Mouse (Mus musculus): ENCODE data around the gene Bcl2l14.
A peak's percentile ranks its signal among the peaks of the same experiment; 100 is the strongest.

The Bcl2l14 gene

DNA sequence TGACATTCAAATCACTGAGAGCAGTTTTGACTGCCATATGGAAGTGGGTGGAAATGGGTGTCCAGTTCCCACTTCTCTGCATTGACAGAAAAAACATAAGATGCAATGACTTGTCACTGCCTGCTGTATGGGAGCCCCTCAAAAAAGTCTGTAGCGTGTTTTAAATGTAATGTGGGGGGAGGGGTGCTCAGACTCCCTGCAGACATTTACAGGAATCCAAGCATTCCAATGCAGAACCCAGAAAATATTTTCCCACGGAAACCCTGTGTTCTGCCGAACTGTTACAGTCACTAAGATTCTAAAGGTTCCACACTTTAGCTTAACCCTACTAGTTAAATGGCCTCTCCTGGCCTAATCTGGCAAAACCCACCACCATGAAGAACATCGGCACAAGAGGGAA lies at the start of gene Bcl2l14:
TSS of gene Bcl2l14 (plus strand) at position 301 of the 400 bp plus-strand sequence.
- no peak for DNase-seq

DNA sequence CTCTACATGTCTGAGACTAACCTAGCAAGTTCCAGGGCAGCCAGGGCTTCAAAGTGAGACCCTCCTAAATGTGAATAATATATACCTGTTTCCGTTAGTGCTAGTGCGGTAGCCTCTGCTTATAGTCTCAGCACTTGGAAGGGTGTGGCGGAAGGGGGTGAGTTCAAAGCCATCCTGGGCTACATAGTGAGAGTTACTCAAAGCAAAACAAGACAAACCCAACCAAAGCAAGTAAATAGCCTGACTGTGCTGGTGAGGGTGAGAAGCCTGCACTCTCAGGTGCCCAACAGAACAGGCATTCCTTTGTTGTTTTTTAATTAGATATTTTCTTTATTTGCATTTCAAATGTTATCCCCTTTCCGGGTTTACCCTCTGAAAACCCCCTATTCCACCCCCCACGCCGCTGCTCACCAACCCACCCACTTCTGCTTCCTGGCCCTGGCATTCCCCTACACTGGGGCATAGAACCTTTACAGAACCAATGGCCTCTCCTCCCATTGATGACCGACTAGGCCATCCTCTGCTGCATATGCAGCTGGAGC lies 47.5 kb upstream of the Bcl2l14 start:
- no peak for DNase-seq

DNA sequence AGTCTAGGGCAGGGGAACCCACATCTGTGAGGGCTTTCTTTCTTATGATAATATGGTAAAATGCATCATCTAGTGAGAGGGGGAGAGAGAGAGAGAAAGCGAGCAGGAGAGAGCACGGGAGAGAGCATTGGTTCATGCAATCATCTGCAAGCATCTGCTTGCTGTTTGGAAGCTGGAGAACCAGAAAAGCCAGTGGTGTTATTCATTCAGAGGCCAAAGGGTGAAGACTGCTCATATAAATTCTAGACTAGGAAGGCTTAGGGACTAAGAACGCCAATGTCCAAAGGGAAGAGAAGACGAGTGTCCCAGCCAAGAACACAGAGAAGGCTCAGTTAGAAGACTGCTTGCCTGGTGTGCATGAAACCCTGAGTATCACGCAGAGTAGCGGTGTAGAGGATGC lies 43.2 kb upstream of the Bcl2l14 start:
- no peak for DNase-seq

DNA sequence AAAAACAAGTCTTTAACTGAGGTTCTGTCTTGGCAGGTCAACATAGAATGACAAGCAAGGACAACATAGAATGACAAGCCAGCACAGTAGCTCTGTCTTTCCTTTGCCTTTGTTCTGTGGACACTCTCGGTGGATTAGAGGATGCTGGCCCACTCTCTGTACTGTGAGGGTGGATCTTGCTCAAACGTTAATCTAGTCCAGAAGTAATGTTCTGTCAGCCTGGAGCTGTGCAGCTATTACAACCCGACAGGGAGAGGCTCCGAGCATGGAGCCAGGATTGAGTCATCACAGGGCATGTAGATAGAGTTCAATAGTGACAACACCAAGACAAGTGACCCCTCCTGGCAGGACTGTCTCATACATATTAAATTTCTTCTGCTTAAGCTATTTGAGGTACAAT lies 42.4 kb upstream of the Bcl2l14 start:
- DNase-seq = no peak

DNA sequence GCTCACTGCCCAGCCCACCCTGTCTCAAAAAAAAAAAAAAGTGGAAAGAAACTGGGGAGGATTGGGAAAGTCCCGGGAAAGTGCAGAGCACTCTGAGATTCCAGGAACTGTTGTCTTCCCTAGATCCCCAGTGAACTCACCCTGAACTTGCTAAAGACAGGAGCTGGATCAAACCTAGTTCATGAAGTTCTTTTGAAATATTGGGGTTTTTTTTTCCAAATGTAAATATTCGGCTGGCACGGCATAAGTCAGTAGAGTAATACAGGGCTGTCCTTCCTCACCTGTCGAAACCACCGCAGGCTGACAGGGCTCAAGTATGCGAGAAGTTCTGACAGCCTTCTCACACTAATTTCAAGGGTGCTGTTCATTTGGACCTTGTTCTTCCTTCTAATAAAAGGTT lies 38.5 kb upstream of the Bcl2l14 start:
- no peak for DNase-seq

DNA sequence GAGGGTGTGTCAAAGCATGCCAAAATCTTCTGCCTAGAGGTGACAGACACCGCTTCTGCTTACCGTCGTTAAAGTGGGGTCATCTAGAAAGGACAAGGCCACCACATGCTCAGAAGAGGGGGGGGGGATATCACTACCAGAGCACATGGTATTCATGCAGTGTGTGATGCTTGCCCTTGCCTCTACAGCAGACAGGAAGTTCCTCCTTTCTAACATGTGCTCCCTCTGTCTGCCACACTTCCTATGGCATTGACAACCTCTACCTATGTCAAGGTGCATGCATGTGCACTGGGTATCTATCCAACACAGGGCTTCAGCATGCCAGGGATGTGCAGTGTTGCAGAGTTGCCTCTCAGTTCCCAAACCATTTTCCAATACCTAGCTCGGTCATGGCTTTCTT lies 36.0 kb upstream of the Bcl2l14 start:
- DNase-seq = no peak

DNA sequence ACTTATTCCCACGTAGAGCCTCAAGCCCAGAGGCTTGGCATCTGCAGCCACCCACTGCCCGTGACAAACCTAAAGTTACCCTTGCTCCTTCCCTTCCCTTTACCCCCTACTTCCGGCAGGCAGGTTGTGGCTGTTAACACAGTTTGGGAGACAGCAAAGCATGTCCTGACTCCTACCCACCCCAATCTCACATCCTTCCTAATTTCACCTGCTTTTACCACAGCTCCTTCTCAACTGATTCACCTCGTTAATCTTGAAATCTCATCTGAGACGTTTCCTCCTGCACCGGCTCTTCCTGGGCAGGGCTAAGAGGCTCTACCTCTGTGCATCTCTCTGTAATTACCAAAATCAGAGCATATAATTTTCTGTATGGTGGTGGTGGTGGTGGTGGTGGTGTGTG lies 31.5 kb upstream of the Bcl2l14 start:
- DNase-seq = no peak

DNA sequence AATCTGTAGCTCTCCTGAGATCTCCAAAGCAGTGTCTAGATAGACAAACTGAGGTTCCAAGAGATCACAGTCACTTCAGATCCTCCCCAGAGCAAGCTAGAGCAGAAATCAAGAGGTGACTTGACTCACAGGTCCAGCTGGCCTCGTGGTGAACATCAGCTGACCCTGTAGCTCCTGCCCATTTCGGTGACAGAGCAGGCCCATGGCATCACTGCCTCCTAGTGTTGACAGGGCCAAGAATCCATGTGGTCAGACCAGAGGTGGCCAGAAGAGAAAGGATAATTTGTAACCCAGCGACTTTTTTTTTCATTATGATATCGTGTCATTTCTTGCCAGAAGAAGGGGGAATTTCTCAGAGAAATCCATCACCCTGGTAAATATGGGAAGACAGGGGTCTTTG lies 30.2 kb upstream of the Bcl2l14 start:
- DNase-seq = no peak

DNA sequence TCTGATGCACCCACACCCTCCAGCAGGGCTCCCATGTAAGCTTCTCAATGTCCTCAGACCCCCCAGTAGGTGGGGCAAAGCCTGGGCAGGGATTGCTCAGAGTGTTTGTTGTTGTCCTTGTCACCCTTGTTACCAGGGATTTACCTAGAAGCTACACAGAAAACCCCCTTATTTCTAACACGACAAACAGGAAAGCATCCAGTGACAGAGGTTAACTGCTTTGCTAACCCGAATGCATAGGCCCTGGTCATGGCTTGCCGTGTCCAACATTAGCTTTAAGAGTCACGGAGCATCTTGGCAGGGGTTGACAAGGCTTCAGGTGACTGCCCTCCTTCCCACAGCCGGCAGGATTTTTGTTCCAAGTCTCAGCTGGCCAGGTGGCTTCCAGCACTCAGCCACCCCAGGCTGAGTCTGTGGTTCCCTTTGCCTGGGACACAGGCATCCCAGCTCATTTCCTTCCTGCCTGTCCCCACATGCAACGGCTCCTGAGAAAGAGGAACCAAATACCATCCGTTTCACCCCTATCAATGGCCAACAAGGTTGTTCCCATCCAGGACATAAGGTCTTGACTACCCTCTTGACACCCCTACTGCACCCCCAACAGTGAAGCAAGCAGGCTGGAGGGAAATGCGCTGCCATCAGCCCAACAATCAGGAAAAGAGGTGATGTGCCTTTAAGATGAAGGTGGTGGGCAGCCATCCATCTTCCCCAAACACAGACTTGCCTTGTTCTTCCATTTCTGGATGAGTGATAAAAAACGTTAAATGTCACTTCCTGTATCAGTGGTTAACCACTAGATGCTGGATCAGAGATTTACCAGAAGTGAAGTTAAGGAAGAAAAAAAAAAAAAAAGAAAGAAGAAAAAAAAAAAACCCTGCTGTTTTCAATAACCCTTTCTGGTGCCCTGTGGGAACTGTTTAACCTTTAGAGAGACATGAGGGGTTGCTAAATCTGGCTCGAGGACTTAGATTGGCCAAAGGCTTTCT lies 29.5 kb upstream of the Bcl2l14 start:
- DNase-seq = no peak

DNA sequence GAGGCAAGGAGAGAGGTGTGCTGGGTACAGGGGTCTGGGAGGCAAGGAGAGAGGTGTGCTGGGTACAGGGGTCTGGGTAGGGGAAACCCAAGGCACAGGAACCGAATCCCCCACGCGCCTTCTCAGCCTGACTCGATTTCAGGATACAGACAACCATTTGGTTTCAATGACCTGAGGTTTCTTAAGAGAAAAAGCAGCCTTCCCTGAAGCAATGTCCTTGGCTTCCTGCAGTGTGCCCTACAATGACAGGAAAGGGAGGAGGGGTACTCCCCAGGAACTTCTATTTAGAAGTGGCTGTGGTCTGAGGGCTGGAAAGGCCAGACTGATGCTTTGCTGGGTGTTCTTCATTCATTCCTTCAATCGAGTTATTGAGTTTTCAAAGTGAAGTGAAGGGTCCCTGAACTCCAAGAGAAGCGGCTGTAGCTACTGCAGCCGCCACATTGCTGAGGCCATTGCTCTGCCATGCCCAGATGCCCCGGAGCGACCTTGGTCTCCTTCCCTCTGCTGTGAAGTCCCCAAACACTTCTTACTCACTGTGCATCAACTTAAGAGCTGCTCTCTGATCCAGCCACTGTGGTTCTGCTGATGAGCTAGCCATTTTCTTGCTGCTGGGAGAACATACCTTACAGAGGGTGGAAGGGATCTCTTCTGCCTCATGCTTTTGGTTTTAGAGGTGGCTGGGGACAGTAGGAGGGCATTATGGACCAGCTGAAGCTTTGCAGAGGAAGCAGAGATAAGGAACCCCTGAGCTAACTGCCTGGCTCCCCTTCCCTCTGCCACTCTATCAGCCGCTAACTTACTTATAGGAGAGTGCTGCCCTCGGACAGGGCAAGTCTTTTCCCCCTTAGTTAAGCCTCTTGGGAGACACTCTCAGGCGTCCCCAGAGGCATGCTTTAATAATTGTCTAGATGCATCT lies 28.5 kb upstream of the Bcl2l14 start:
- DNase-seq = no peak

DNA sequence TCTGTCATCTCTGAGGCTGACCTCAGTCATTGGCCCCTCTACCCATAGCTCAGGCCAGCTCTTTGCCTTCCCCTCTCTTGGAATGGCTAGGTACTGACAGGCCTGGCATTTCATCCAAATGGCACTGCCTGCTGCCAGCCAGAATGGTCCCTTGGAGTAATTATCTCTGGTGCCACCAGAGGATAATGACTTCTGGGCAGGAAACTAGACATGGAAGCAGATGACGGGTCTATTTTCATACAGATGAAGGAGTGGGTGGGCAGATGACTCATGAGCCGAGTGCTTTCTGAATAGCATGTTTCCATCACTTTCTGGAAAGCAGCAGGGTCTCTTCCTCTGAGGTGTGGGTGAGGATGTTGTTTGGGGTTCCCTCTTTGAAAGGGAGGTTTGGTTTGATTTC lies 23.2 kb upstream of the Bcl2l14 start:
- DNase-seq = peak; percentile 68

DNA sequence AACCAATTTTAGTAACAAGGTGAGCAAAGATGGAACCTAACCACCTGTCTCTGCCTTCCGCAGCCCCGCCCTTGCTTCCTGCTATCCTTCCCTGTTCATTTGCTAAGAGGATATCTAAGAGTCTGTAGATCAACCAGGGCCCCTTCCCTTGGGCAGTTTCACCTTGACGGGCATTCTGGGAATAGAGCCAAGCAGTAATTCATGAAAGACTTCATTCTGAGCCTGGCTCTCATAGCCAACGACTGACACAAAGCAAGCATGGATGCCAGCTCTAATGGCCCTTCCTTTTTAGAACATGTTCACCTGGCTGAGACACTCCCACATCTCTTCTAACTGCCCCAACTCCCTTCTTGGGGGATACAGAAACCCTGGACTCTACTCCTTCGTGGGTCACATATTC lies 18.9 kb upstream of the Bcl2l14 start:
- DNase-seq = no peak

DNA sequence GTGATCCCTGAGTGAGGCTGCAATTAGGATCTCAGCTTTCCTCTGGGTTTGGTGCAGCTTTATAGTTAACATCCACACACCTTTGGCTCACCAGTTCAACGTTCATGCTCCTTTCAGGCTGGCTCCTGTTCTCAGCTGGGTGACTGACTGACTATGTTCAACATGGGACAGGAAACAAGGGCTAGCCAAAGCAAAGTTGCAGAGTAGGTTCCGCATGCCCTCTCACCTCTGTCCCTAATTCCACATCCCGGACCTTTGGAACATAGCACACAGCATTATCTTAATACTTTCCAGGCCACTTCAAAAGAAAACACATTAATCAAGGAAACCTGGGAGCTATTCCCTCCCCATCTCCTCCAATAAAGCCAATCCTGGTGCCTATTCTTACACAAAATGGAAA lies 18.3 kb upstream of the Bcl2l14 start:
- DNase-seq = no peak

DNA sequence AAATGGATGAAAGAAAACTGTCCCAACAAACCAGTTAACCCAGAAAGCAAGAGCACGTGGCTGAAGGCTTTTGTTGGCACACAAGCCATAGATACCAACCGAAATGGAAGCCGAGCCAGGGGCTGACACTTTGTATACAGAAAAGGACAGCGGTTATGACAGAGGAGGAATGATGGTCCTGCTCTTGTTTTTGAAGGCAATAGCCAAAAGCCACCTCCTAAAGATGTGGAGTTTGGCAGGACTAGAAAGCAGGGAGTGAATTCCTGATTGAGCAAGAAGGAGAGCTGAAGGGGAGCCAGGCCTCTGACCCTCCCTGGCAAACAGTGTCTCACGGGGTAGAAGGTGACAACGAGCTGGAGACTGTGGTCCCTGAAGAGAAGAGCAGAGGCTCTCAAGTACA lies 14.7 kb upstream of the Bcl2l14 start:
- no peak for DNase-seq

DNA sequence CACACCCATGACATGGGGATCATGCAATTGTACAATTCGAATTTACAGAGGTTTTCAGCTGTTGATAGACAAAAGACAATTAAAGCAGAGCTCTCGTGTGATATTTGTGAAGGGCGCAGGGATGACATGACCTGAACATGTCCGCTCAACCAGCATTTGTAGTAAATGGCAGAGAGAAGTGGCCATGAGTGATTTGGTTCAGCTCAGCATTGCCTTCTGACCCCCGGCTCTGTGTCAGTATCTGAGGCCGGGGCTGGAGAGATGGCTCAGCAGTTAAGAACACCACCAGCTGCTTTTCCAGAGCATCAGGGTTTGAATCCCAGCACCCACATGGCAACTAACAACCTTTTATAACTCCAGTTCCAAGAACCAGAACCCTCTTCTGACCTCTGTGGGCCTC lies 10.2 kb upstream of the Bcl2l14 start:
- DNase-seq = no peak

DNA sequence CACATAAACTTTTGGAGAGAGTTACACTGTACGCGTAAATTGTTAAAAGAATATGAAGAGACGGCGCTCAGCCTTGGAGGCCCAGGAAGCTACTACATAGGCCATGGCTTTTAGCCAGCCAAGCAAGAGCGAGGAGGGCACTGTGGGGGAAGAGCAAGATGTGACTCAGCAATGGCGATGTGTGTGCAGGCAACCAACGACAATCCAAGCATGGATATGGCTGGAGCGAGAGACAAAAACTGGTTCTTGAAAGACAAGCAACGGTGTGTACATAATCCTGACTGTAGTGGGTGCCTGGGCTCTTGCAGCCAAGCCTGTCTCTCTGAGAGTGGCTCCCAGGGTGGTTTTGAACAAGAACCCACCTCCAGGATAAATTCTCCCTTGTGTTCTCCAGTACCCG lies 8.7 kb upstream of the Bcl2l14 start:
- DNase-seq = no peak

DNA sequence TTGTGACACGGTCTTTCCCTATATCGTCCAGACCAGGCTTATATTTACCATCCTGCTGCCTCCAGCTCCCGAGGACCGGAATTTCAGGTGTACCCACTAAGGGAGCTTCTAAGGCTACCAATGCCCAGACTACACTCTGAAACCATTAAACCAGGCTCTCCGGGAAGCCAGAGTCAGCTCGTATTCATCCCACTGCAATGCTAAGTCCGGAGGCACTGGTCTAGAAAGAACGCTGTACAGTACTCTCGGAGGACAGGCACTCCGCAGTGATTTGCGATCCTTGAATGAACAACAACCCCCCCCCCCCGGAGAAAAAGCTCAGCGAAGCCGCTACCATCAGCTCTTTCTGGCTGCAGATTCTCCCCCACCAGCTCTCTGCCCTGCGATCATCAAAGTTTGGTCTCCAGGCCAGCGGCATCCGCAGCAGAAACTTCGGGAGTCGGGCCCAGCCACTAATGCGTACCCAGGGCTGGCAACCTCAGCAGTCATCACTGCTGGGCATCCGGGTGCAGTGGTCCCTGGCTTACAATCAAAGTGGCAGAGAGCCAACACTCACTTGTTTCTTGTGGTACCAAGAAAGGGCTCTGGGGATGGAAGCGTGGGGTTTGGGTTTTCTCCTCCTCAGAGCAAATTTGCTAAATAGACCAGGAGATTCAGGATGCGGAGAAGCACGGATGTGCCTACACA lies 7.6 kb upstream of the Bcl2l14 start:
- DNase-seq = no peak

DNA sequence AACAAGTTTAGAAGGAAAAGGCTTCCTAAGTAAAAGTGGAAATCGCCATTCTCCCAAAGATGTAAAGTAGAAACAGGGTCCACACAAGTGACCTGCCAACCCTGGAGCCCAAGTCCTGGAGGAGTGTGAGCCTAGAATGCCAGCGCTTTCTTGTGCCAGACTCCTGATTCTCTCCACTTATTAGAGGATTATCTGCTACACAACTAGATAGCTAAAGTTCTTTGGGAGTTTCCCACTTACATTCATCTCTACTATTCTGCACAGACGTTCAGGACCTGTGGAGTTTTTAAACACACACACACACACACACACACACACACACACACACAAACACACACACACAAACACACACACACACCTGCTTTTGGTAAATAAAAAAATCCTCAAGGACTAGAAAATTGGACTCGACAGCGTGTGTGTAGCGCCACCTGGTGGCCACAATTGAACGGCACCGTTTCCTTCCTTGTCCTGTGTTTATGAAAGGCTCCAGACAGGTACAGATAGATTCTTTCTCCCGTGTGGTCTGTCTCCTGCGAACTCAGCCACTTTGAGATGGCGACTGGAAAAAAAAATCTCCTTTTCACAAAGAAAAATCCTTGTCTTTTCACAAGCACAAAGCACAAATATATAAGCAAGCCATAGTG lies 6.7 kb upstream of the Bcl2l14 start:
- no peak for DNase-seq

DNA sequence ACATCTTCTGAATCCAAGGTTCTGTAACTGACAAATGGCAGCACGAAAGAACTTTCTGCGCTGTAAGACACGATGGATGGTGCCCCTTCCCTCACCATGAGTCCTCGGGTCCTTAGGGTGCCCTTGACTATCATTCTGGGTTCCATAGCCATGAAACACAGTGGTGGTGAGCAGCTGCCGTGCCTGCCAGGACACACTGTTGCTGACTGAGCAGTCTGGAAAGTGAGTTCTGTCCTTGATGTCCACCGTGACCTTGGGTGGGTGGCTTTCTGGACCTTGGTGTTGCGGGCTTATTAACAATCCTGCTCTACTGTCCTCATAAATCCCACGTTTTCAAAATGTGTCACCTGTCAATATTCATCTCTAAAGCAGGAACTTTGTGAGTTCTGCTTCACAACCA lies 6.2 kb upstream of the Bcl2l14 start:
- no peak for DNase-seq

DNA sequence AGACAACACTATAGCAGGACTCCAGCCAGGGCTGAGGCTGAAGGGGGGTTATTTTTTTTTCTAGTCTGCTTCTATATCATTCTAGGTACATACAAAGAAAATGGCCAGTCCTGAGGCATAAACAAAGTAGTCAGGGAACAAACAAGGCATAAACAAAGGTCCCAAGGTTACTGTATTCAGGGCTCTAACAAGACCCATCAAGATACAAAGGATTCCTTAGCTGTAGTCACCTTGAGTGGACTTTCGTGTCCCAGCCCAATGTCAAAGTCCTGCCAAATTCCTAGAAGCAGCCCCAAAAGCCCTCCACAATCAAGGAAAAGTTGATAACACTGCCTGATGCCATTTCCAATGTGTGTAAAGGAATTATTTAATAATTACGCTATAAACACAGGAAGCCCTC lies 5.3 kb upstream of the Bcl2l14 start:
- no peak for DNase-seq

DNA sequence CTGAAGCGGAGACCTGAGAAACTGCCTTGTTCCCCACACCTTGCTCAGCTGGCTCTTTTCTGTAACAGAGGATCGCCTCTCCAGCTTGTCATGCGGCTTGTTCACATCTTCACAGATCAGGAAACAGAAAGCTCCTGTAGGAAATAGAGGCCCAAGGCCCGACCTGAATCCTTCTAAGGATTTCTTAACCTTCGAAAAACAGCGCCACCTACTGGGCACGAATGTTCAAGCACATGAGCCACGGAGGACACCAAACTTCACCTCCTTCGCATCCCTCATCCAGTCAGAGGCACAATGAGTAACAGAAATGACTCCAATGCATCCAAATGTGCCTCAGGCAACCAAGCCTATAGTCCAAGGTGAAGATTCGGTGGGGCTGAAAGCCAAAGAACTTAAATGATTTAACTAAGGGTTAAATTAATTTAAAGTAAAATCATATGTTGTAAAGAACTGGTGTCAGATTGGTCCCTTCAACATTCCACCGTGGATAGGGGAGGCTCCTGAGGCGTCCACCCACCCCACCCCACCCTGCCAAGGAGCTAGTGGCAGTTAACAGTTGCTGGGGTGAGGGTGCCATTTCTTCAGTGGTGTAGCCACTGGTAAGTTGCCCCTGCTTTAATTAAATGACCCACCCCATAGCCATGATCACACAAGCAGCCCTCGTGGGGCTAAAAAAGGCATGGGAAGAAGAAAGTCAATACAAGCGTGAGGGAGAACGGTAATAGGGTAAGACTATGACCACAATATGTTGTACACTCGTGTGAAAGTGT lies 7.0 kb downstream of the Bcl2l14 start:
- DNase-seq = peak; percentile 30

DNA sequence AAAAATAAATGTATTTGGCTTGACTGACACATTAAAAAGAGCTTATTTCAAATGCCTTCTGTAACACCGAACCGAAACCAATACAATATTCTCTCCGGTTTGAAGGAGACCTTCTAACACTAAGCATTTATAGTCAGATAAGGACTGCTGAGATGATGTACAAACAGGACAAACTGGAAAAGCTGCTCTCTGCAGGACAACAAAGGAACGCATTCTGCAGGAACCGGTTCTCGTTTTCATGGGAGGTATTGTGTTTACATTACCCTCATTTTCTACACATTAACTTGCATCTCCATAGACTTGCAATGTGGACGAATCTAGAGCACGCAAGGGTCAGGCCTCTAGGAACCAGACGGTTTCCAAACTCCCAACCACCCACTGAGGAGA lies 7.6 kb downstream of the Bcl2l14 start:
- no peak for DNase-seq

Data from layer of hippocampus, adult 9-11 months (tissue).